Mouse (Mus musculus) bone marrow macrophage, adult 2 months (primary cell): ENCODE results near the gene Zmym1.

ENCODE experiments used
- CTCF ChIP-seq: IDR thresholded peaks from 2 replicates; pipeline ENCODE4 v1.5.1; 2012; ENCODE audit warnings: low read depth, mild to moderate bottlenecking, low read length, moderate library complexity
- POLR2A ChIP-seq: IDR thresholded peaks from 2 replicates; pipeline ENCODE4 v1.6.1; 2012; ENCODE audit warnings: mild to moderate bottlenecking, low read depth, low read length, borderline replicate concordance

- TF ChIP-seq CTCF (no peak), POLR2A (no peak)
These were observed 22.1 kb downstream of the Zmym1 start for GRCm38 (mm10) chr4:127038828-127039349.
